Mouse (Mus musculus) myocyte (in vitro differentiated cells): Measurements from ENCODE around the gene Ncoa3. TPM values are rescaled to one million over a fixed set of nuclear protein-coding genes. Genes with fewer than 3 reads are reported as not detected.

Source experiments
- H3K27me3 ChIP-seq: one replicate; pipeline ENCODE4 v1.6.1; 2011; ENCODE audit not compliant: control insufficient read depth, insufficient read depth, insufficient read length
- H3K36me3 ChIP-seq: one replicate; pipeline ENCODE4 v1.6.1; 2011; ENCODE audit not compliant: control insufficient read depth, insufficient read depth
- H3K4me2 ChIP-seq: one replicate; pipeline ENCODE4 v1.6.1; 2011; ENCODE audit warnings: low read depth, control low read depth
- H3K4me3 ChIP-seq: one replicate; pipeline ENCODE4 v1.5.1; 2011; ENCODE audit warnings: mild to moderate bottlenecking, control low read depth, moderate library complexity
- H3K79me2 ChIP-seq: one replicate; pipeline ENCODE4 v1.6.1; 2011; ENCODE audit not compliant: control insufficient read depth, insufficient read depth
- H3ac ChIP-seq: one replicate; pipeline ENCODE4 v1.6.1; 2011; ENCODE audit not compliant: control insufficient read depth, insufficient read length
- CEBPB ChIP-seq: IDR thresholded peaks from 2 replicates; pipeline ENCODE4 v1.6.1; 2011; ENCODE audit warnings: mild to moderate bottlenecking, moderate library complexity; ENCODE audit not compliant: poor library complexity, insufficient read depth, severe bottlenecking
- E2F4 ChIP-seq: IDR thresholded peaks from one replicate; pipeline ENCODE4 v1.6.1; 2011; ENCODE audit warnings: mild to moderate bottlenecking, control low read depth, moderate library complexity; ENCODE audit not compliant: insufficient read depth
- MAX ChIP-seq: IDR thresholded peaks from one replicate; pipeline ENCODE4 v1.6.1; 2011; ENCODE audit warnings: low read depth, mild to moderate bottlenecking, control low read depth
- MYOD1 ChIP-seq, 3 experiments: IDR thresholded peaks; one replicate each; pipeline ENCODE4 v1.6.1; 2011; ENCODE audit warnings: control low read depth in 2 of 3, low read depth in 2 of 3, mild to moderate bottlenecking in 2 of 3, moderate library complexity in 1 of 3; ENCODE audit not compliant: insufficient read length in 2 of 3, control insufficient read depth in 1 of 3
- MYOG ChIP-seq, 3 experiments: IDR thresholded peaks; one replicate each; pipeline ENCODE4 v1.6.1; 2011; ENCODE audit warnings: control low read depth in 2 of 3, low read depth in 2 of 3, mild to moderate bottlenecking in 2 of 3; ENCODE audit not compliant: insufficient read length in 2 of 3, control insufficient read depth in 1 of 3, insufficient read depth in 1 of 3
- POLR2A ChIP-seq: IDR thresholded peaks from one replicate; pipeline ENCODE4 v1.6.1; 2011; ENCODE audit warnings: low read depth, mild to moderate bottlenecking, control low read depth, moderate library complexity; ENCODE audit not compliant: insufficient read length
- POLR2AphosphoS2 ChIP-seq: IDR thresholded peaks from one replicate; pipeline ENCODE4 v1.6.1; 2011; ENCODE audit warnings: low read depth, control low read depth; ENCODE audit not compliant: insufficient read length
- REST ChIP-seq: IDR thresholded peaks from one replicate; pipeline ENCODE4 v1.6.1; 2011; ENCODE audit warnings: mild to moderate bottlenecking, control low read depth, moderate library complexity; ENCODE audit not compliant: insufficient read depth, insufficient read length
- SRF ChIP-seq: IDR thresholded peaks from one replicate; pipeline ENCODE4 v1.6.1; 2011; ENCODE audit warnings: low read depth; ENCODE audit not compliant: control insufficient read depth, insufficient read length
- TCF12 ChIP-seq: IDR thresholded peaks from one replicate; pipeline ENCODE4 v1.6.1; 2011; ENCODE audit warnings: mild to moderate bottlenecking, control low read depth; ENCODE audit not compliant: poor library complexity, insufficient read depth, severe bottlenecking
- TCF3 ChIP-seq: IDR thresholded peaks from one replicate; pipeline ENCODE4 v1.6.1; 2011; ENCODE audit warnings: low read depth, control low read depth; ENCODE audit not compliant: insufficient read length
- USF1 ChIP-seq: IDR thresholded peaks from one replicate; pipeline ENCODE4 v1.6.1; 2011; ENCODE audit warnings: low read depth, mild to moderate bottlenecking, control low read depth, moderate library complexity
- polyA plus RNA-seq: library from polyadenylated mRNA; unstranded; fragments of >200 nt; fragmentation: generic; extraction: Trizol; gene quantifications from one replicate; pipeline ENCODE4 v1.2.1, GENCODE M21; 2012; ENCODE audit warnings: missing spikeins

The Ncoa3 gene
- polyA plus RNA-seq, 1 experiment: 5.8 TPM

- H3K27me3 ChIP-seq: no peaks in the 10 kb centered on the region
- no peak overlapping the region for H3K4me2 ChIP-seq
- no peaks in the 10 kb centered on the region for H3K79me2 ChIP-seq
- no peak overlapping the region for H3ac ChIP-seq
- TF ChIP-seq E2F4 (no peak), MYOD1 (IDR thresholded peaks at IDR 0.05; ENCODE audit: control insufficient read depth in 1 of 3, insufficient read length in 2 of 3, low read depth in 2 of 3) (no peak), TCF3 (no peak), POLR2AphosphoS2 (no peak), USF1 (no peak), TCF12 (no peak), SRF (no peak), MAX (no peak), CEBPB (no peak), MYOG (IDR thresholded peaks at IDR 0.05; ENCODE audit: control insufficient read depth in 1 of 3, insufficient read depth in 1 of 3, insufficient read length in 2 of 3, low read depth in 2 of 3) (no peak), REST (no peak)
- H3K36me3 ChIP-seq: no peaks in the 10 kb centered on the region
- no peak overlapping the region for H3K4me3 ChIP-seq
Measured at GRCm38 (mm10) chr2:165964121-165964520, 28.3 kb upstream of the Ncoa3 start.

GRCm38 (mm10) chr2:165967076-165967475, 25.4 kb upstream of the Ncoa3 start:
- Histone ChIP-seq H3K79me2 (no peaks in the 10 kb centered on the region), H3ac (no peak overlapping the region), H3K36me3 (no peaks in the 10 kb centered on the region), H3K4me2 (no peak overlapping the region), H3K27me3 (no peaks in the 10 kb centered on the region), H3K4me3 (no peak overlapping the region)
- TF ChIP-seq POLR2A (no peak), MYOG (IDR thresholded peaks at IDR 0.05; ENCODE audit: control insufficient read depth in 1 of 3, insufficient read depth in 1 of 3, insufficient read length in 2 of 3, low read depth in 2 of 3) (no peak), TCF3 (no peak), SRF (no peak), REST (no peak), E2F4 (no peak), MAX (no peak), CEBPB (no peak), MYOD1 (IDR thresholded peaks at IDR 0.05; ENCODE audit: control insufficient read depth in 1 of 3, insufficient read length in 2 of 3, low read depth in 2 of 3) (no peak), USF1 (no peak), POLR2AphosphoS2 (no peak), TCF12 (no peak)

GRCm38 (mm10) chr2:165967823-165968555, 24.4 kb upstream of the Ncoa3 start:
- no peaks in the 10 kb centered on the region for H3K79me2 ChIP-seq
- H3ac ChIP-seq: no peak overlapping the region
- no peak overlapping the region for H3K4me3 ChIP-seq
- no peaks in the 10 kb centered on the region for H3K36me3 ChIP-seq
- no peaks in the 10 kb centered on the region for H3K27me3 ChIP-seq
- no peak for TF ChIP-seq REST
- TF ChIP-seq MYOD1 (IDR thresholded peaks at IDR 0.05; ENCODE audit: control insufficient read depth in 1 of 3, insufficient read length in 2 of 3, low read depth in 2 of 3): no peak
- TF ChIP-seq SRF: no peak
- no peak for TF ChIP-seq MAX
- TF ChIP-seq CEBPB: no peak
- TF ChIP-seq E2F4: no peak
- H3K4me2 ChIP-seq: peak overlapping the region; percentile 70

- no peaks in the 10 kb centered on the region for H3K27me3 ChIP-seq
- peak overlapping the region; percentile 70 for H3K4me2 ChIP-seq
- no peaks in the 10 kb centered on the region for H3K79me2 ChIP-seq
- peak; percentile 41 for TF ChIP-seq POLR2A
- peak; percentile 99 for TF ChIP-seq USF1
- TF ChIP-seq MYOG (IDR thresholded peaks at IDR 0.05; ENCODE audit: control insufficient read depth in 1 of 3, insufficient read depth in 1 of 3, insufficient read length in 2 of 3, low read depth in 2 of 3): no peak
- no peak overlapping the region for H3K4me3 ChIP-seq
- H3ac ChIP-seq: no peak overlapping the region
- H3K36me3 ChIP-seq: no peaks in the 10 kb centered on the region
Measured at GRCm38 (mm10) chr2:165968876-165969275, 23.6 kb upstream of the Ncoa3 start.

GRCm38 (mm10) chr2:165969391-165969790, 23.0 kb upstream of the Ncoa3 start:
- peak overlapping the region; percentile 70 for H3K4me2 ChIP-seq
- TF ChIP-seq E2F4 (no peak), POLR2A (no peak), POLR2AphosphoS2 (no peak), CEBPB (no peak), USF1 (no peak), MAX (no peak), TCF12 (no peak)
- no peak overlapping the region for H3K4me3 ChIP-seq
- H3K36me3 ChIP-seq: no peaks in the 10 kb centered on the region
- H3K27me3 ChIP-seq: no peaks in the 10 kb centered on the region
- no peak overlapping the region for H3ac ChIP-seq
- no peaks in the 10 kb centered on the region for H3K79me2 ChIP-seq
